Mouse (Mus musculus): ENCODE measurements at regions not wholly inside any gene's neighbourhood (a gene's known extent, or its start where the extent isn't known, plus 50 kb on each side); places are given as distances from the start of the nearest gene placed in this dataset.

- no peak for DNase-seq (ENCODE audit: extremely low spot score in 1 of 2, low spot score in 1 of 2)
Observed at GRCm38 (mm10) chr5:75461368-75461767, 113.3 kb upstream of the Kit start.

GRCm38 (mm10) chr5:75463591-75463990 is 111.1 kb upstream of the Kit start:
- DNase-seq (ENCODE audit: extremely low spot score in 1 of 2, low spot score in 1 of 2) = no peak

- DNase-seq (ENCODE audit: extremely low spot score in 1 of 2, low spot score in 1 of 2) = no peak
Observed at GRCm38 (mm10) chr5:75465701-75466100, 109.0 kb upstream of the Kit start.

GRCm38 (mm10) chr5:75466941-75467340 is 107.8 kb upstream of the Kit start:
- no peak for DNase-seq (ENCODE audit: extremely low spot score in 1 of 2, low spot score in 1 of 2)

GRCm38 (mm10) chr5:75467916-75468315 is 106.8 kb upstream of the Kit start:
- DNase-seq (ENCODE audit: extremely low spot score in 1 of 2, low spot score in 1 of 2) = no peak

GRCm38 (mm10) chr5:75471010-75471409 is 103.7 kb upstream of the Kit start:
- no peak for DNase-seq (ENCODE audit: extremely low spot score in 1 of 2, low spot score in 1 of 2)

GRCm38 (mm10) chr5:75472484-75472883 is 102.2 kb upstream of the Kit start:
- DNase-seq (ENCODE audit: extremely low spot score in 1 of 2, low spot score in 1 of 2) = no peak

GRCm38 (mm10) chr5:75475414-75475813 is 99.3 kb upstream of the Kit start:
- no peak for DNase-seq (ENCODE audit: extremely low spot score in 1 of 2, low spot score in 1 of 2)

GRCm38 (mm10) chr5:75478499-75478898 is 96.2 kb upstream of the Kit start:
- no peak for DNase-seq (ENCODE audit: extremely low spot score in 1 of 2, low spot score in 1 of 2)

- DNase-seq (ENCODE audit: extremely low spot score in 1 of 2, low spot score in 1 of 2) = no peak
Observed at GRCm38 (mm10) chr5:75479149-75479548, 95.6 kb upstream of the Kit start.

- no peak for DNase-seq (ENCODE audit: extremely low spot score in 1 of 2, low spot score in 1 of 2)
Observed at GRCm38 (mm10) chr5:75481595-75481994, 93.1 kb upstream of the Kit start.

GRCm38 (mm10) chr5:75484330-75484729 is 90.4 kb upstream of the Kit start:
- DNase-seq (ENCODE audit: extremely low spot score in 1 of 2, low spot score in 1 of 2) = no peak

- DNase-seq (ENCODE audit: extremely low spot score in 1 of 2, low spot score in 1 of 2) = no peak
Observed at GRCm38 (mm10) chr5:75490806-75491205, 83.9 kb upstream of the Kit start.

- DNase-seq (ENCODE audit: extremely low spot score in 1 of 2, low spot score in 1 of 2) = no peak
Observed at GRCm38 (mm10) chr5:75494143-75494542, 80.6 kb upstream of the Kit start.

- DNase-seq (ENCODE audit: extremely low spot score in 1 of 2, low spot score in 1 of 2) = no peak
Observed at GRCm38 (mm10) chr5:75499053-75499452, 75.7 kb upstream of the Kit start.

- no peak for DNase-seq (ENCODE audit: extremely low spot score in 1 of 2, low spot score in 1 of 2)
Observed at GRCm38 (mm10) chr5:75499695-75500094, 75.0 kb upstream of the Kit start.

- DNase-seq (ENCODE audit: extremely low spot score in 1 of 2, low spot score in 1 of 2) = peak in 1 of 2 experiments; percentile 36
Observed at GRCm38 (mm10) chr5:75500654-75501416, 73.9 kb upstream of the Kit start.

GRCm38 (mm10) chr5:75503673-75504072 is 71.0 kb upstream of the Kit start:
- DNase-seq (ENCODE audit: extremely low spot score in 1 of 2, low spot score in 1 of 2) = no peak

GRCm38 (mm10) chr5:75512521-75513422 is 61.9 kb upstream of the Kit start:
- DNase-seq (ENCODE audit: extremely low spot score in 1 of 2, low spot score in 1 of 2) = no peak

- DNase-seq (ENCODE audit: extremely low spot score in 1 of 2, low spot score in 1 of 2) = no peak
Observed at GRCm38 (mm10) chr5:75518213-75518612, 56.5 kb upstream of the Kit start.

- DNase-seq (ENCODE audit: extremely low spot score in 1 of 2, low spot score in 1 of 2) = no peak
Observed at GRCm38 (mm10) chr5:75523041-75523678, 51.6 kb upstream of the Kit start.

Measured in frontal cortex, adult 2 months (tissue).